In genomic region chr15:31536051-31536737, GRCm38 (mm10) we compare ENCODE assay signal across 8 mouse cellular contexts. TPM values are rescaled to one million over a fixed set of nuclear protein-coding genes. Genes with fewer than 3 reads are reported as not detected.
DNase-seq lines count a peak whose midpoint lies in the region; ATAC-seq and TF ChIP-seq lines count a peak whose summit lies in the region.

No protein-coding gene starts in this region.

- peak; percentile 67 to 87 for DNase-seq in adrenal gland, adult (ENCODE audit: inconsistent age in 2 of 2, low spot score in 1 of 2)
- no peak for DNase-seq in adrenal gland, postnatal 4 days (ENCODE audit: low spot score in 2 of 2)
- peak; percentile 82 for DNase-seq in forebrain, embryonic 11.5 days (ENCODE audit: low spot score)
- peak; percentile 28 to 56 for DNase-seq in layer of hippocampus, postnatal 10 days (ENCODE audit: low spot score in 2 of 2)
- DNase-seq in midbrain, postnatal 0 days (ENCODE audit: low spot score) = peak; percentile 86
- no peak for DNase-seq in gastrocnemius, postnatal 14 days
- no peak for DNase-seq in gastrocnemius, adult 8-10 months (ENCODE audit: low spot score in 2 of 2)
- no peak for DNase-seq in cerebellum, adult 11-12 months

- H3K27ac ChIP-seq in forebrain, embryonic 11.5 days (ENCODE audit: low read depth, low read length) = peak overlapping the region; percentile 72
- H3K27ac ChIP-seq in midbrain, postnatal 0 days (ENCODE audit: low read depth, low read length) = no peak overlapping the region; the same call in 1 of the 2 replicates

- H3K4me2 ChIP-seq in forebrain, embryonic 11.5 days (ENCODE audit: low read depth, low read length, severe bottlenecking) = peak overlapping the region; percentile 28; the same call in 1 of the 2 replicates
- H3K4me2 ChIP-seq in midbrain, postnatal 0 days (ENCODE audit: low read depth, low read length, poor library complexity, severe bottlenecking) = no peak overlapping the region

- peaks cover 7% of the 10 kb centered on the region; the same call in 1 of the 2 replicates for H3K4me1 ChIP-seq in forebrain, embryonic 11.5 days (replicated peaks; ENCODE audit: control insufficient read depth, insufficient read depth, low read length)
- peaks cover 6% of the 10 kb centered on the region for H3K4me1 ChIP-seq in midbrain, postnatal 0 days (ENCODE audit: insufficient read depth, low read length)

- ATAC-seq in forebrain, embryonic 11.5 days (replicated peaks; ENCODE audit: low FRiP score) = peak; percentile 86
- ATAC-seq in midbrain, postnatal 0 days (ENCODE audit: low FRiP score) = peak; percentile 73

- H3K9me3 ChIP-seq in forebrain, embryonic 11.5 days (ENCODE audit: control insufficient read depth, low read length) = no peaks in the 10 kb centered on the region
- no peaks in the 10 kb centered on the region for H3K9me3 ChIP-seq in midbrain, postnatal 0 days (ENCODE audit: low read length)

- no peak overlapping the region for H3K4me3 ChIP-seq in forebrain, embryonic 11.5 days (ENCODE audit: low read depth, low read length)
- H3K4me3 ChIP-seq in midbrain, postnatal 0 days (ENCODE audit: low read depth, low read length) = no peak overlapping the region

- no peaks in the 10 kb centered on the region for H3K36me3 ChIP-seq in forebrain, embryonic 11.5 days (ENCODE audit: control insufficient read depth, insufficient read depth, low read length)
- H3K36me3 ChIP-seq in midbrain, postnatal 0 days (ENCODE audit: insufficient read depth, low read length) = no peaks in the 10 kb centered on the region

- 7% methylated on average over 7 of the region's 7 CpGs for WGBS in forebrain, embryonic 11.5 days
- WGBS in midbrain, postnatal 0 days = 4% methylated on average over 7 of the region's 7 CpGs

- H3K9ac ChIP-seq in forebrain, embryonic 11.5 days (ENCODE audit: low read length) = no peak overlapping the region
- no peak overlapping the region for H3K9ac ChIP-seq in midbrain, postnatal 0 days (replicated peaks; ENCODE audit: low read length, poor library complexity, severe bottlenecking)

- no peaks in the 10 kb centered on the region for H3K27me3 ChIP-seq in forebrain, embryonic 11.5 days (ENCODE audit: control insufficient read depth, insufficient read depth, low read length)
- no peaks in the 10 kb centered on the region for H3K27me3 ChIP-seq in midbrain, postnatal 0 days (ENCODE audit: insufficient read depth, low read length)

- no peak for TF ChIP-seq CTCF in midbrain, postnatal 0 days (IDR thresholded peaks at IDR 0.05)

- intact Hi-C loops in gastrocnemius, postnatal 14 days (cut with DNase I; ENCODE audit: low total_unique reads) = no loop called here

RNA-seq across cellular contexts. Expression of gene March6, which starts 5.3 kb away (rescaled TPM):
- total RNA-seq in adrenal gland, postnatal 4 days (2021) = 100 to 1,000 TPM; 114 to 120 TPM
- 62.6 and 69.6 TPM in 2 replicates for polyA plus RNA-seq in forebrain, embryonic 11.5 days (2014; fragmentation: Nextera tagmentation; extraction: Ambion mirVana)
- 100 to 1,000 TPM; 199 to 221 TPM for total RNA-seq in layer of hippocampus, postnatal 10 days (2021)
- 198 and 249 TPM in 2 replicates for total RNA-seq in midbrain, postnatal 0 days (2014; rRNA removed)
- polyA plus RNA-seq in midbrain, postnatal 0 days (2015; fragmentation: Nextera tagmentation; extraction: Ambion mirVana) = 66.4 and 72.1 TPM in 2 replicates
- 10 to 100 TPM; 71.2 to 77.3 TPM for total RNA-seq in gastrocnemius, postnatal 14 days (2021)
- total RNA-seq in gastrocnemius, adult 8-10 months (2022) = 100 to 1,000 TPM; 142 to 173 (median 149) TPM

RNA-seq across cellular contexts. Expression of gene Cmbl, which starts 29.0 kb away (rescaled TPM):
- total RNA-seq in adrenal gland, postnatal 4 days (2021) = 100 to 1,000 TPM; 103 to 106 TPM
- polyA plus RNA-seq in forebrain, embryonic 11.5 days (2014; fragmentation: Nextera tagmentation; extraction: Ambion mirVana) = 0.79 and 1.0 TPM in 2 replicates
- total RNA-seq in layer of hippocampus, postnatal 10 days (2021) = 10 to 100 TPM; 15.2 to 16.3 TPM
- total RNA-seq in midbrain, postnatal 0 days (2014; rRNA removed) = 27.5 and 34.3 TPM in 2 replicates
- 25.1 and 25.9 TPM in 2 replicates for polyA plus RNA-seq in midbrain, postnatal 0 days (2015; fragmentation: Nextera tagmentation; extraction: Ambion mirVana)
- 10 to 100 TPM; 28.8 to 48.9 TPM for total RNA-seq in gastrocnemius, postnatal 14 days (2021)
- total RNA-seq in gastrocnemius, adult 8-10 months (2022) = 10 to 100 TPM; 47.6 to 59.9 (median 49.6) TPM

Comparison
In these comparisons a context has a peak if more than half of its experiments do, and no peak if none do; other contexts are left out.
1. DNase-seq: peak in adrenal gland, adult (2 of 2), forebrain, embryonic 11.5 days (single experiment), layer of hippocampus, postnatal 10 days (2 of 2) and midbrain, postnatal 0 days (single experiment); none in adrenal gland, postnatal 4 days (0 of 2), gastrocnemius, postnatal 14 days (single experiment), gastrocnemius, adult 8-10 months (0 of 2) and cerebellum, adult 11-12 months (single experiment).